In the genomic region with DNA sequence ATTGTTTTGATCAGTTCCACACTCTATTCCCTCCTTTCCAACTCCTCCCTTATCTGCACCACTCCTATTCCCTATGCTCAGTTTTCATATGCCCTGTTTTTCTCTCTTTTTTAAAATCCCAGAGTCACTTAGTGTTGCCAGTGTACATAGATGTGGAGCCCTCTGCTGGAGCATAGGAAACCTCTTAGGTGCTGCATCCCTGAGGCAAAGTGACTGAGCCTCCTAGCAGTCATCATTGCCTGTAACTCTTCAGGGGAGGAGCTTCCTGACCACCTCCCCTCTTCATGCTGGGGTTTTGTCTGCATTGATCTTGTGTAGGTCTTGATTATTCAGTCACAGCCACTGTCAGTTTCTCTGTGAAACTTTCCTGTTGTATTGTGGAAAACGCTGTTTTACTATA, we compare ENCODE assay signal across 8 mouse cellular contexts. TPM values are rescaled to one million over a fixed set of nuclear protein-coding genes. Genes with fewer than 3 reads are reported as not detected.
DNase-seq lines count a peak whose midpoint lies in the region; ATAC-seq and TF ChIP-seq lines count a peak whose summit lies in the region.

No protein-coding gene starts in this region.

- peak; percentile 42 for DNase-seq in adrenal gland, adult 2 months
- DNase-seq in adrenal gland, postnatal 4 days (ENCODE audit: low spot score in 2 of 2) = no peak
- no peak for DNase-seq in neural tube, embryonic 10.5 days (ENCODE audit: extremely low spot score, low spot score)
- peak; percentile 28 to 39 for DNase-seq in cerebellum, postnatal 36 days
- DNase-seq in induced T-regulatory cell, adult 2 months (ENCODE audit: low read depth) = peak; percentile 66
- peak; percentile 61 for DNase-seq in lung, embryonic 14.5 days
- DNase-seq in yolk sac, embryonic 10.5 days (ENCODE audit: low spot score) = peak; percentile 9

- H3K9me3 ChIP-seq in neural tube, embryonic 14.5 days (ENCODE audit: control insufficient read depth, low read length) = no peaks in the 10 kb centered on the region
- no peaks in the 10 kb centered on the region for H3K9me3 ChIP-seq in lung, embryonic 14.5 days (ENCODE audit: low read depth, low read length)

- 70% methylated on average over 1 of the region's 1 CpGs for WGBS in neural tube, embryonic 14.5 days
- 73% methylated on average over 1 of the region's 1 CpGs for WGBS in lung, embryonic 14.5 days

- TF ChIP-seq CTCF in lung, embryonic 14.5 days (IDR thresholded peaks at IDR 0.05; ENCODE audit: low read depth) = peak; percentile 61

- peak; percentile 38; the same call in 1 of the 2 replicates for ATAC-seq in neural tube, embryonic 14.5 days (ENCODE audit: low read depth)
- peak; percentile 41 for ATAC-seq in lung, embryonic 14.5 days (ENCODE audit: insufficient read depth)

- no peak overlapping the region for H3K4me2 ChIP-seq in neural tube, embryonic 14.5 days (ENCODE audit: low read depth, low read length)
- H3K4me2 ChIP-seq in lung, embryonic 14.5 days = no peak overlapping the region

- no peaks in the 10 kb centered on the region for H3K27me3 ChIP-seq in neural tube, embryonic 14.5 days (ENCODE audit: control insufficient read depth, insufficient read depth, low read length)
- H3K27me3 ChIP-seq in lung, embryonic 14.5 days (ENCODE audit: insufficient read depth, low read length) = no peaks in the 10 kb centered on the region

- no peak overlapping the region for H3K4me3 ChIP-seq in neural tube, embryonic 14.5 days (ENCODE audit: low read depth, low read length)
- no peak overlapping the region for H3K4me3 ChIP-seq in lung, embryonic 14.5 days (ENCODE audit: low read depth, low read length)

- H3K9ac ChIP-seq in neural tube, embryonic 14.5 days (replicated peaks; ENCODE audit: low read depth, low read length) = no peak overlapping the region
- no peak overlapping the region for H3K9ac ChIP-seq in lung, embryonic 14.5 days

- no peak overlapping the region for H3K27ac ChIP-seq in neural tube, embryonic 14.5 days (ENCODE audit: low read depth, low read length)
- no peak overlapping the region for H3K27ac ChIP-seq in lung, embryonic 14.5 days (ENCODE audit: low read depth)

- H3K4me1 ChIP-seq in neural tube, embryonic 14.5 days (ENCODE audit: control insufficient read depth, insufficient read depth, low read length) = no peaks in the 10 kb centered on the region
- H3K4me1 ChIP-seq in lung, embryonic 14.5 days (ENCODE audit: insufficient read depth) = no peaks in the 10 kb centered on the region

- H3K36me3 ChIP-seq in neural tube, embryonic 14.5 days (ENCODE audit: control insufficient read depth, insufficient read depth, low read length) = no peaks in the 10 kb centered on the region
- 0 out of 2 replicates have a peak, but pooled peaks cover 4% of the 10 kb centered on the region for H3K36me3 ChIP-seq in lung, embryonic 14.5 days (ENCODE audit: insufficient read depth)

RNA-seq across cellular contexts. Expression of a gene that starts 22.7 kb away (rescaled TPM):
- 10 to 100 TPM; 27.8 to 31.4 TPM for total RNA-seq in adrenal gland, adult 2 months (2021)
- 1.2 TPM in 2 replicates for polyA plus RNA-seq in adrenal gland, adult 2 months (2012; rRNA removed)
- 10 to 100 TPM; 35.4 to 35.8 TPM for total RNA-seq in adrenal gland, postnatal 4 days (2021)
- 5.7 and 9.7 TPM in 2 replicates for polyA plus RNA-seq in neural tube, embryonic 14.5 days (2014; fragmentation: Nextera tagmentation; extraction: Ambion mirVana)
- polyA plus RNA-seq in lung, embryonic 14.5 days (2014; fragmentation: Nextera tagmentation; extraction: Ambion mirVana) = 5.1 and 8.2 TPM in 2 replicates

Comparison
In these comparisons a context has a peak if more than half of its experiments do, and no peak if none do; other contexts are left out.
1. DNase-seq: peak in adrenal gland, adult 2 months (single experiment), cerebellum, postnatal 36 days (2 of 2), induced T-regulatory cell, adult 2 months (single experiment), lung, embryonic 14.5 days (single experiment) and yolk sac, embryonic 10.5 days (single experiment); none in adrenal gland, postnatal 4 days (0 of 2) and neural tube, embryonic 10.5 days (single experiment).